Mouse (Mus musculus): ENCODE measurements around the gene Paqr7.

The Paqr7 gene

GRCm38 (mm10) chr4:134534932-134535786 is 38.7 kb downstream of the Paqr7 start, which contains the start of gene Mtfr1l:
Mtfr1l (minus strand) TSS chr4:134535387.
- in situ Hi-C loops (cut with MboI), result no loop called here

GRCm38 (mm10) chr4:134535787-134536151 is 39.3 kb downstream of the Paqr7 start:
- in situ Hi-C loops (cut with MboI), result no loop called here

- in situ Hi-C loops (cut with MboI), result no loop called here
These were observed 42.6 kb downstream of the Paqr7 start for GRCm38 (mm10) chr4:134538997-134539580.

- in situ Hi-C loops (cut with MboI), result no loop called here
These were observed 46.2 kb downstream of the Paqr7 start for GRCm38 (mm10) chr4:134542726-134543125.

- in situ Hi-C loops (cut with MboI), result no loop called here
These were observed 46.8 kb downstream of the Paqr7 start for GRCm38 (mm10) chr4:134543261-134543660.

- in situ Hi-C loops (cut with MboI), result loop anchor here (5.0 kb wide), 1 partner anchor 165 kb away; no protein-coding TSS in a partner anchor
These were observed 50.6 kb downstream of the Paqr7 start for GRCm38 (mm10) chr4:134546814-134547705.

GRCm38 (mm10) chr4:134548169-134548938 is 51.9 kb downstream of the Paqr7 start:
- in situ Hi-C loops (cut with MboI), result loop anchor here (5.0 kb wide), 1 partner anchor 164 kb away; no protein-coding TSS in a partner anchor

GRCm38 (mm10) chr4:134549899-134550298 is 53.4 kb downstream of the Paqr7 start:
- in situ Hi-C loops (cut with MboI), result loop anchor here (5.0 kb wide), 1 partner anchor 162 kb away; no protein-coding TSS in a partner anchor

GRCm38 (mm10) chr4:134551494-134552316 is 55.2 kb downstream of the Paqr7 start, which contains the start of gene Selenon:
Selenon (minus strand) TSS chr4:134552166.
- in situ Hi-C loops (cut with MboI), result no loop called here

- in situ Hi-C loops (cut with MboI), result no loop called here
These were observed 57.1 kb downstream of the Paqr7 start for GRCm38 (mm10) chr4:134553631-134554030.

- in situ Hi-C loops (cut with MboI), result no loop called here
These were observed 59.6 kb downstream of the Paqr7 start for GRCm38 (mm10) chr4:134555956-134556580.

GRCm38 (mm10) chr4:134557626-134558249 is 61.2 kb downstream of the Paqr7 start:
- in situ Hi-C loops (cut with MboI), result no loop called here

- in situ Hi-C loops (cut with MboI), result no loop called here
These were observed 62.1 kb downstream of the Paqr7 start for GRCm38 (mm10) chr4:134558570-134559113.

- in situ Hi-C loops (cut with MboI), result no loop called here
These were observed 62.7 kb downstream of the Paqr7 start for GRCm38 (mm10) chr4:134559154-134559553.
